Mouse (Mus musculus) forebrain, postnatal 0 days (tissue): ENCODE data around the gene Tex21. TPM values are rescaled to one million over a fixed set of nuclear protein-coding genes. Genes with fewer than 3 reads are reported as not detected.

Source experiments
- ATAC-seq: fragments of 200-750 bp; cut with Nextera tagmentation; 2 replicates; pipeline ENCODE4 v1.8.0; 2017; ENCODE audit warnings: mild to moderate bottlenecking, moderate library complexity
- DNase-seq: peaks from one replicate; pipeline ENCODE4 v3.0.0-alpha.2; 2015
- H3K27ac ChIP-seq: fragments of 300-500 bp; sonication (generic); 2 replicates; pipeline ENCODE4 v1.5.1; 2014; ENCODE audit warnings: low read depth, mild to moderate bottlenecking, antibody characterized with exemption, low read length, moderate library complexity, mixed read lengths
- H3K27me3 ChIP-seq: fragments of 300-500 bp; sonication (generic); 2 replicates; pipeline ENCODE4 v1.6.1; 2014; ENCODE audit warnings: mild to moderate bottlenecking, low read length, mixed read lengths; ENCODE audit not compliant: insufficient read depth
- H3K36me3 ChIP-seq: fragments of 300-500 bp; sonication (generic); 2 replicates; pipeline ENCODE4 v1.6.1; 2014; ENCODE audit warnings: mild to moderate bottlenecking, moderate library complexity; ENCODE audit not compliant: insufficient read depth
- H3K4me1 ChIP-seq: fragments of 300-500 bp; sonication (generic); 2 replicates; pipeline ENCODE4 v1.6.1; 2014; ENCODE audit warnings: antibody characterized with exemption; ENCODE audit not compliant: insufficient read depth
- H3K4me2 ChIP-seq: fragments of 300-500 bp; sonication (generic); 2 replicates; pipeline ENCODE4 v1.6.1; 2014; ENCODE audit warnings: low read depth, mild to moderate bottlenecking, moderate library complexity
- H3K4me3 ChIP-seq: fragments of 300-500 bp; sonication (generic); 2 replicates; pipeline ENCODE4 v1.5.1; 2014; ENCODE audit warnings: low read depth, low read length, mixed read lengths
- H3K9ac ChIP-seq: fragments of 300-500 bp; sonication (generic); 2 replicates; pipeline ENCODE4 v1.6.1; 2014; ENCODE audit warnings: mild to moderate bottlenecking
- H3K9me3 ChIP-seq: fragments of 300-500 bp; sonication (generic); 2 replicates; pipeline ENCODE4 v1.6.1; 2016; ENCODE audit warnings: low read length
- CTCF ChIP-seq: sonication (generic); IDR thresholded peaks from 2 replicates; pipeline ENCODE4 v1.5.1; 2016; ENCODE audit warnings: antibody characterized with exemption, control low read depth, low read depth
- WGBS: fragments of 180-500 bp; shearing (Covaris S2); extraction: QIAGEN DNeasy Blood & Tissue Kit; methylation state at CpG from one replicate; pipeline ENCODE4 v1.1.7; 2014; 5-methylcytosine and 5-hydroxymethylcytosine counted together
- polyA plus RNA-seq: library from polyadenylated mRNA; unstranded; fragments of >200 nt; fragmentation: Nextera tagmentation; extraction: Ambion mirVana; gene quantifications from 2 replicates; pipeline ENCODE4 v1.2.1, GENCODE M21; 2015
- total RNA-seq: library from RNA; depleted of rRNA; stranded (reverse); fragments of >200 nt; gene quantifications from 2 replicates; pipeline ENCODE4 v1.2.3, GENCODE M21; 2014

Gene Tex21
- total and polyA plus RNA-seq, 2 experiments from 2014 or later: not detected

DNA sequence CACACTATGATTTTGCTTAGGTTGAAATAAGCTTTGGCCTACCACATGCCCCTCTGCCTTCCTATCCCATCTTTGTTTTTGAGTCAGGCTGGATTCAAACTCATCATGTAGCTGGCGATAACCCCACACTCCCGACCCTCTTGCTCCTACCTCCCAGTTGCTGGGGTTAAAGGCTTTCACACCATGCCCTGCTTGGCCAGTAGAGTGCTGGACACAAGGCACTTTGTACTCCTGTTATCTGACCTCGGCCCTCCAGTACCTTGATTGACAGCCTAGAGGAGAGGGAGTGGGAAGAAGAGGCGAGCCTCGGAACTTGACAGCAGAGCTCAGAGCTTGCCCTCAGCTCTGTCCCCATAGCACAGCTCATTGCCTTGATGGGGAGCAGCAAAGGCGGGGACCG is 22.6 kb upstream of the Tex21 start:
- no peak overlapping the region for H3K4me2 ChIP-seq
- no peak overlapping the region for H3K27ac ChIP-seq
- H3K36me3 ChIP-seq: peaks cover 10% of the 10 kb centered on the region
- no peak overlapping the region for H3K4me3 ChIP-seq
- WGBS: 80% methylated on average over 7 of the region's 7 CpGs
- H3K9ac ChIP-seq: no peak overlapping the region
- no peak for DNase-seq
- H3K4me1 ChIP-seq: peaks cover 5% of the 10 kb centered on the region; the same call in 1 of the 2 replicates
- H3K9me3 ChIP-seq: no peaks in the 10 kb centered on the region
- H3K27me3 ChIP-seq: no peaks in the 10 kb centered on the region
- no peak for TF ChIP-seq CTCF
- no peak for ATAC-seq

DNA sequence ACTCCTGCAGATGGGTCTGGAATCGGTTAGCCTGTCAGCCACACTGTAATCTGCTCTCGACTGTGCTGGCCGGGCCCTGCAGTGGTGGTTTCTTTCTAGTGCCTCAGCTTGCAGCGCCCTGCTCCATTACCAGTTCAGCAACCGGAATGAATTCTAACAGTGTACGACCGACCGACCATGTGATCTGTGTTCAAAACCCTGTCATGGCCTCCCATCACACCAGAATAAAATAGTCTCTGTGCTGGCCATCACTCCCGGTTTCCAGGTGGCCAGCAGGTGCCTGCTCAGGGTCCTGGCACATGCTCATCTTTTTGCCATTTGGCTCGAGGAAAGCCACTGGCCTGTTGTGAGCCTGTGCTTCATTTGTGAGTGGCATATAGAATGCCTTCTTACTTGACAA is 22.1 kb upstream of the Tex21 start:
- Histone ChIP-seq H3K4me2 (no peak overlapping the region), H3K27ac (no peak overlapping the region), H3K9me3 (no peaks in the 10 kb centered on the region), H3K9ac (no peak overlapping the region), H3K36me3 (peaks cover 10% of the 10 kb centered on the region), H3K4me3 (no peak overlapping the region), H3K27me3 (no peaks in the 10 kb centered on the region), H3K4me1 (peaks cover 5% of the 10 kb centered on the region; the same call in 1 of the 2 replicates)
- DNase-seq (no peak), ATAC-seq (no peak)
- TF ChIP-seq CTCF: no peak
- 69% methylated on average over 10 of the region's 10 CpGs for WGBS

DNA sequence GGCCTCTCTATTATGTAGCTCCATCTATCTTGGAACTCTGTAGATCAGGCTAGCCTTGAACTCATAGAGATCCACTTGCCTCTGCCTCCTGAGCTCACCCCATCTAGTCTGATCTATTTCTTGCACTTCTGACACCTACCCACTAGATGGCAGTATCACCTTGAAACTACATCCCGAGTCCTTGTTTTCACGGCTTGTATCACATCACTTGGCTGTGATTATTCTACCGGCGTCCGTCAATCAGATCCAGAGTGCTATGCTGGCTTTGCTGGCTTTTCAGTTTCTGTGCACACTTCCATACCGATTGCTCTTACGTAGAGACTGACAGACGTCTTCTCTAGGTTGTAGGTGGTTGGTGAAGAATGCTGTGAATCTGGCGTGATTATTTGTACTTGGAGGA is 20.3 kb upstream of the Tex21 start:
- TF ChIP-seq CTCF: peak; percentile 84
- peak; percentile 81 for DNase-seq

DNA sequence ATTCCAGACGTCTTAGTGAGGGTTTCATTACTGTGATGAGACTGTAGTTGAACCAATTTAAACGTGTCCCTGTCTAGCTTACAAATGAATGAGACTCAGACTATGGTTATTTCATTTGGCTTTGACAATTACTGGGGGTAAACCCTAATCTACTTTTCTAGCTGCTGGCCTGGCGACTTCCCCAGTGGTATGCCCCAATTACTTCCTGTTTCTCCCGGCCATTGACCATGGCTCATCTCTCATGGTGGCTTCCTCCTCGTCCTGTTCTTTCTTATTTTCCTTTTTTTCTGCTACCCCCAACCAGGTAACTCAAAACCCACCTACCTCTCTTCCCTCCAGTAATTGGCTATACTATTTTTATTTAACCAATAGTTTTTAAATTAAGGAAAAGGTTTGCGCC is 18.5 kb upstream of the Tex21 start:
- no peaks in the 10 kb centered on the region for H3K9me3 ChIP-seq
- H3K27me3 ChIP-seq: no peaks in the 10 kb centered on the region
- H3K27ac ChIP-seq: peak overlapping the region; percentile 41
- no peak for ATAC-seq
- WGBS: 64% methylated on average over 6 of the region's 6 CpGs
- peaks cover 5% of the 10 kb centered on the region; the same call in 1 of the 2 replicates for H3K4me1 ChIP-seq
- no peaks in the 10 kb centered on the region for H3K36me3 ChIP-seq
- no peak overlapping the region for H3K4me2 ChIP-seq
- no peak for TF ChIP-seq CTCF
- DNase-seq: no peak
- H3K4me3 ChIP-seq: no peak overlapping the region
- no peak overlapping the region for H3K9ac ChIP-seq

More for the DNA sequence above, 20.3 kb upstream of the Tex21 start:
- no peak overlapping the region for H3K4me2 ChIP-seq
- 51% methylated on average over 9 of the region's 9 CpGs for WGBS
- peaks cover 5% of the 10 kb centered on the region; the same call in 1 of the 2 replicates for H3K4me1 ChIP-seq
- H3K27me3 ChIP-seq: no peaks in the 10 kb centered on the region
- H3K9ac ChIP-seq: no peak overlapping the region
- H3K4me3 ChIP-seq: no peak overlapping the region
- H3K36me3 ChIP-seq: peaks cover 5% of the 10 kb centered on the region; the same call in 1 of the 2 replicates
- no peaks in the 10 kb centered on the region for H3K9me3 ChIP-seq
- H3K27ac ChIP-seq: no peak overlapping the region
- ATAC-seq: peak; percentile 69

DNA sequence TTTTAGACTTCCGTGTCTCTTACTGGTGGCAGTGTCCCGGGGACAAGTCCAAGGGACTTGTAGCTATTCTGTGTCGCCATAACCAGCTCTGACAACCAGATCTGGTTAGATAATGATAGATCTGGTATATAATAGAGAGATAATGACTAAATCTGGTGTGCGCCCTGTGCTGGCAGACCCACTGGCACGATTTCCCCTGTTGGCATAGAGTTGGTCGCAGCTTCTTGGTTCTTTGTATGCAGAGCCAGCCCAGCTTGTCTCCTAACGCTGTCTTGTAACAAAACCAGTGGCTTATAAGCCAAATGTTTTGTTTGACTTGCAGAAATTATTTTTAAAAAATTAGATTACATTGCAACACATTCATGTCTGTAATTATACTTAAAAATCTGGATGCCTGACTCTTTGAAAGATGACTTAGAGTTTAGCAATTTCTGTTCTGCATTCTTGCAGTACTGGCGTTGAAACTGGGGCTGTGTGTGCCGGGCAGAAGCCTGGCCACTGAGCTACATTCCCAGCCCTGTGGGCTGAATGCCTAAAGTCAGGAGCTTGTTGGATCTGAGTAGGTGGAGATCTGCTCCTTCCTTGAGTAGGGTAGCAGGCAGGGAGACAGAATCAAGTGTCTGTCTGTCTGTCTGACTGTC is 17.9 kb upstream of the Tex21 start:
- Histone ChIP-seq H3K27me3 (no peaks in the 10 kb centered on the region), H3K27ac (peak overlapping the region; percentile 46), H3K9me3 (no peaks in the 10 kb centered on the region), H3K4me3 (no peak overlapping the region), H3K9ac (no peak overlapping the region), H3K4me2 (no peak overlapping the region), H3K4me1 (peaks cover 5% of the 10 kb centered on the region; the same call in 1 of the 2 replicates), H3K36me3 (no peaks in the 10 kb centered on the region)
- 43% methylated on average over 9 of the region's 9 CpGs for WGBS
- TF ChIP-seq CTCF: no peak
- ATAC-seq (peak; percentile 91), DNase-seq (peak; percentile 69)

DNA sequence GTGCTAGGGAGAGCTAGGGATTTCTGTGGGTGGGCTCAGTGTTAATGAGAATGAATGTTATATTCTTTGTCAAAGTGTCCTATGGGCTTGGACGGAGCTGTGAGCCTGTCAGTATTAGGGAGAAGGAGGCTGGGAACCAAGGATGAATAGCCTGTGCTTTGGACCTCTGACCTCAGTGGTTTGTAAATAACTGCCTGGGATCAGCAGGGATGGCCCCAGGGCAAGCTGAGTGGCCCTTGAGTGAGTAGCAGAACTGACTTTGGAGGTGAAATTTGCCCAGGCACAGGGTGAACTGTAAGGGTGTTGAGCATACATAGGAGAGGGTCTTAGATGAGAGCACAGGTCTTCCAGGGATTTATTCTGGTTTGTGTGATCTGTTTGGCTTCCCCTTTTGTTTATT is 17.3 kb upstream of the Tex21 start:
- Histone ChIP-seq H3K36me3 (no peaks in the 10 kb centered on the region), H3K4me2 (no peak overlapping the region), H3K9ac (no peak overlapping the region), H3K27me3 (no peaks in the 10 kb centered on the region), H3K4me1 (peaks cover 5% of the 10 kb centered on the region; the same call in 1 of the 2 replicates), H3K27ac (peak overlapping the region; percentile 46; the same call in 1 of the 2 replicates), H3K4me3 (no peak overlapping the region), H3K9me3 (no peaks in the 10 kb centered on the region)
- WGBS: 52% methylated on average over 1 of the region's 1 CpGs
- DNase-seq (no peak), ATAC-seq (no peak)
- TF ChIP-seq CTCF: no peak

DNA sequence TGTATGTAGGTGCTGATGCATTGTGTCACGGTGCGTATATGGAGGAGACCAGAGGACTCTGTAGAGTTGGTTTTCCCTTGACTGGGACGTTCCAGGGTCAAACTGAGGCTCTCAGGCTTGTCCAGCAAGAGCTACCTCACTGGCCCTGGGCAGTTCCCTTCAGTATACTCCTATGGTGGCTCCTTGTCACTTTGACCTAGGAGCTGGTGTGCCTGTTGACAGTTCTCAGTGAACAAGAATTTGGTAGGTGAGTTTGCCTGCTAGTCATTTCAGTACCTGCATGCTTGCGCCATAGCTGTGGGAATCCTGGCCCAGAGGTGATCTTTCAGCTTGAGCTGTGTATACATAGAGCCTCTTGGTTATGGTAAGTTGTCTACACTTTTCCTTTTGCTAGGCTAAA is 16.4 kb upstream of the Tex21 start:
- H3K27ac ChIP-seq: no peak overlapping the region
- H3K4me1 ChIP-seq: peaks cover 5% of the 10 kb centered on the region; the same call in 1 of the 2 replicates
- TF ChIP-seq CTCF: no peak
- no peaks in the 10 kb centered on the region for H3K36me3 ChIP-seq
- H3K9me3 ChIP-seq: no peaks in the 10 kb centered on the region
- H3K4me3 ChIP-seq: no peak overlapping the region
- H3K4me2 ChIP-seq: no peak overlapping the region
- WGBS: 94% methylated on average over 4 of the region's 4 CpGs
- no peak for ATAC-seq
- H3K9ac ChIP-seq: no peak overlapping the region
- H3K27me3 ChIP-seq: no peaks in the 10 kb centered on the region
- DNase-seq: no peak
